Mouse (Mus musculus) stomach, embryonic 14.5 days (tissue): ENCODE measurements around the gene Dok7. TPM values are rescaled to one million over a fixed set of nuclear protein-coding genes. Genes with fewer than 3 reads are reported as not detected.

Experiments used
- ATAC-seq: fragments of 200-750 bp; cut with Nextera tagmentation; 2 replicates; pipeline ENCODE4 v1.8.0; 2017; ENCODE audit warnings: low read depth, moderate TSS enrichment; ENCODE audit not compliant: insufficient number of reproducible peaks, insufficient read depth, low FRiP score
- H3K27ac ChIP-seq: fragments of 300-500 bp; sonication (generic); 2 replicates; pipeline ENCODE4 v1.5.1; 2014; ENCODE audit warnings: mild to moderate bottlenecking, low read length, moderate library complexity, mixed read lengths
- H3K27me3 ChIP-seq: fragments of 300-500 bp; sonication (generic); 2 replicates; pipeline ENCODE4 v1.6.1; 2014; ENCODE audit warnings: low read length, control low read depth, mixed read lengths; ENCODE audit not compliant: control insufficient read depth, insufficient read depth
- H3K36me3 ChIP-seq: fragments of 300-500 bp; sonication (generic); 2 replicates; pipeline ENCODE4 v1.6.1; 2014; ENCODE audit warnings: mild to moderate bottlenecking, control low read depth, low read length, moderate library complexity, mixed read lengths; ENCODE audit not compliant: control insufficient read depth, insufficient read depth
- H3K4me1 ChIP-seq: fragments of 300-500 bp; sonication (generic); 2 replicates; pipeline ENCODE4 v1.6.1; 2014; ENCODE audit warnings: low read length, control low read depth, mixed read lengths; ENCODE audit not compliant: control insufficient read depth, insufficient read depth
- H3K4me2 ChIP-seq: fragments of 300-500 bp; sonication (generic); replicated peaks from 2 replicates; pipeline ENCODE4 v1.6.1; 2014; ENCODE audit warnings: low read depth, low read length, control low read depth
- H3K4me3 ChIP-seq: fragments of 300-500 bp; sonication (generic); 2 replicates; pipeline ENCODE4 v1.5.1; 2014; ENCODE audit warnings: low read depth, low read length, control low read depth
- H3K9ac ChIP-seq: fragments of 300-500 bp; sonication (generic); replicated peaks from 2 replicates; pipeline ENCODE4 v1.6.1; 2014; ENCODE audit warnings: low read depth, mild to moderate bottlenecking, control low read depth, low read length, moderate library complexity, mixed read lengths
- H3K9me3 ChIP-seq: fragments of 300-500 bp; sonication (generic); 2 replicates; pipeline ENCODE4 v1.6.1; 2016; ENCODE audit warnings: low read depth, low read length, control low read depth; ENCODE audit not compliant: control insufficient read depth
- WGBS: fragments of 180-500 bp; shearing (Covaris S2); extraction: QIAGEN DNeasy Blood & Tissue Kit; methylation state at CpG from one replicate; pipeline ENCODE4 v1.1.7; 2014; 5-methylcytosine and 5-hydroxymethylcytosine counted together
- polyA plus RNA-seq: library from polyadenylated mRNA; unstranded; fragments of >200 nt; fragmentation: Nextera tagmentation; extraction: Ambion mirVana; gene quantifications from 2 replicates; pipeline ENCODE4 v1.2.1, GENCODE M21; 2014

Dok7 gene
- polyA plus RNA-seq, 1 experiment from 2014 or later: 0.71 TPM

DNA sequence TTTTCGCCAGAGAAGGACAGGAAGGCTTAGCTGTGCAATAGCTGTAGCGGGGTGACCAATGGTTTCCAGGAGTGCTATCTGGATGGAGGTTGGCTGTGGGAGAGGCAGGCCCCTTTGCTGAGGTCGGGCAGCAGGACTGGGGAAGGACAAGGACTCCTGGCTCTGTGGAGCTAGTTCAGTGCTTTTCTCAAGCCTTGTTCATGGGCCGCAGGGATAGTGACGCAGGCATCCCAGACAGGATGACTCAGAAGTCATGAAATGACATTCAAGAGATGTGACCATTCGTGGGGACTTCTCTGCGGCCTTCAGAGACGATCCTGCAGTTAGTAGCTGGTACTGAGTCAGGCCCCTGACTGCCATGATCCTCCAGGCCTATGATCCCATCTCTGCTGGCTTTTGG is 13.7 kb downstream of the Dok7 start:
- H3K27me3 ChIP-seq: no peaks in the 10 kb centered on the region
- H3K4me2 ChIP-seq: no peak overlapping the region
- WGBS: 82% methylated on average over 8 of the region's 8 CpGs
- no peak for ATAC-seq
- no peaks in the 10 kb centered on the region for H3K36me3 ChIP-seq
- H3K4me3 ChIP-seq: no peak overlapping the region
- no peak overlapping the region for H3K9ac ChIP-seq
- no peaks in the 10 kb centered on the region for H3K4me1 ChIP-seq
- H3K9me3 ChIP-seq: no peaks in the 10 kb centered on the region
- H3K27ac ChIP-seq: no peak overlapping the region

DNA sequence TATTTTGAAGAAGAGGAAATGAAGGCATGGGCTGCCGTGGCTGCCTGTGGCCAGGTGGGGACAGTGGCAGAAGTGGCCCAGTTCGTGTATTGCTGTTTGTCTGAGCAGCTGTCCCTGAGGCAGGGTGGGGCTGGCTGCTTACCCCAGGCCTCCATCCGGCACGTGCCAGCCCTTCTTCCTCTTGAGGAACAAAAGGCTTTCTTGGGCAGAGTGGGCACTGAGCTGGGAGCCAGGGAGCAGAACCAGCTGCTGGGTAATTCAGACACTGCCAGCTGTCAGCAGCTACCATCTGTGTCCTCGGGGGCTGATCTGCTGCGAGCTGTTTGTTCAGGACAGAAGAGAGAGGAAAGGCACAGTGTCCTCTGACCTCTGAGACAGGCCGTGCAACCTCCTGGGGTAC is 14.4 kb downstream of the Dok7 start:
- Histone ChIP-seq H3K9ac (no peak overlapping the region), H3K4me2 (no peak overlapping the region), H3K36me3 (no peaks in the 10 kb centered on the region), H3K27me3 (no peaks in the 10 kb centered on the region), H3K9me3 (no peaks in the 10 kb centered on the region), H3K27ac (no peak overlapping the region), H3K4me3 (no peak overlapping the region), H3K4me1 (no peaks in the 10 kb centered on the region)
- WGBS: 66% methylated on average over 7 of the region's 7 CpGs
- no peak for ATAC-seq

DNA sequence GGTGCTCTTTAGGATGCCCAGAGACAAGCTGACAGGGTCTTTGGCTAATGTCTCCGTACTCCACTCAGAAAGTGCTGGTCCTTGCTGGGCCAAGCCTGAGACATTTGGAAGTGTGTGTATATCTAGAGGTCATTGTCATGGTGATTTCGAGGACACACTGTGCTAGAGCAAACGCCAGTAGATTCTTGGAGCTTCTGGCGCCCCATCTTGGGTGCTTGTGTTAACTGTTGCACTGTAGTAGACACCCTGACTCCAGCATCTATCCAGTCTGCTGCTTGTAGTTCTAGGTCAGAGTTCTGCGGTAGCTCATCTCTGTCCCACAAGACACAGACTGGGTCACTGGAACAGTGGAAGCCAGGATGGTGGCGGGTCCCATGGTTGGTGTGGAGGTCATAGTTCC is 15.3 kb downstream of the Dok7 start:
- WGBS: 91% methylated on average over 6 of the region's 6 CpGs
- Histone ChIP-seq H3K36me3 (no peaks in the 10 kb centered on the region), H3K9ac (no peak overlapping the region), H3K27me3 (no peaks in the 10 kb centered on the region), H3K27ac (no peak overlapping the region), H3K4me3 (no peak overlapping the region), H3K4me2 (no peak overlapping the region), H3K4me1 (no peaks in the 10 kb centered on the region), H3K9me3 (no peaks in the 10 kb centered on the region)
- ATAC-seq: no peak

DNA sequence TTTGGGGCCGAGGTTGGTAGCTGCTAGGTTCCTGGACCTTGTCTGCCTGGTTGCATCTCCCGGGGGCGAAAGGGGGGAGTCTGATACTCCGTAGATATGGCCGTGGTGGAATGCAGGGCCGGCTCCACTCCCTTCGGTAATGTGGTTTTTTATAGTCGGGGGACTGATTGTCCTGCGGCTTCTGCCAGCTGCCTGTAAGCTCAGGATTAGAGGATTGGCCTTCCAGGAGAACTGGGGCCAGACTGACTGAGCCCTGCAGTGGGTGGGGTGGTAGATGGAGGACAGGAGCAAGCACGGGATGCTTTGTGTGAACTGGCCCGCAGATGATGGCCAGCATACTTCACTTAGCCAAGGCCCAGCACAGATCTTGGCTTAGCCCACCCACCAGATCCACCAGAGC is 16.7 kb downstream of the Dok7 start:
- H3K9ac ChIP-seq: no peak overlapping the region
- H3K4me3 ChIP-seq: no peak overlapping the region
- ATAC-seq: no peak
- no peak overlapping the region for H3K4me2 ChIP-seq
- no peaks in the 10 kb centered on the region for H3K27me3 ChIP-seq
- 88% methylated on average over 11 of the region's 11 CpGs for WGBS
- no peaks in the 10 kb centered on the region for H3K36me3 ChIP-seq
- no peak overlapping the region for H3K27ac ChIP-seq
- H3K4me1 ChIP-seq: no peaks in the 10 kb centered on the region
- H3K9me3 ChIP-seq: no peaks in the 10 kb centered on the region

DNA sequence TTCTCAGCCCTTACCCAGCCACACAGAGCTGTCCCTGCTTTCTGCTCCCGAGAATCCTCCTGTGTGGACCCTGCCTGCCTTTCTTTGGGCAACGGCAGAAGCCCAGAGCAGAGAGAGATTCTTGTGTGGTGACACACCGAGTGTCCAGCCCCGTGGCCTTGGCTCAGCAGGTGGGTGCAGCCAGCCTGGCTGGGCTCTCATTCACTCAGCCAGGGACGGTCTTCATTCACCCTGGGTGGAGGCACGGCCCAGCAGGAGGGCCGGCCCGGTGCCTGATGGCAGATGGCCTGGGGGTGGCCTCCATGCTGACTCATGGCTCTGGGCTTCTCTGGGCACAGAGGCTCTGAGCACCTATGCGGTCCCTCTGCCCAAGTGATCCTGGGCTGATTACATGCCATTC is 17.4 kb downstream of the Dok7 start:
- no peak for ATAC-seq
- H3K4me3 ChIP-seq: no peak overlapping the region
- H3K4me2 ChIP-seq: no peak overlapping the region
- 78% methylated on average over 9 of the region's 9 CpGs for whole genome bisulfite sequencing
- H3K9ac ChIP-seq: no peak overlapping the region
- no peaks in the 10 kb centered on the region for H3K36me3 ChIP-seq
- no peaks in the 10 kb centered on the region for H3K27me3 ChIP-seq
- no peak overlapping the region for H3K27ac ChIP-seq
- no peaks in the 10 kb centered on the region for H3K4me1 ChIP-seq
- no peaks in the 10 kb centered on the region for H3K9me3 ChIP-seq

DNA sequence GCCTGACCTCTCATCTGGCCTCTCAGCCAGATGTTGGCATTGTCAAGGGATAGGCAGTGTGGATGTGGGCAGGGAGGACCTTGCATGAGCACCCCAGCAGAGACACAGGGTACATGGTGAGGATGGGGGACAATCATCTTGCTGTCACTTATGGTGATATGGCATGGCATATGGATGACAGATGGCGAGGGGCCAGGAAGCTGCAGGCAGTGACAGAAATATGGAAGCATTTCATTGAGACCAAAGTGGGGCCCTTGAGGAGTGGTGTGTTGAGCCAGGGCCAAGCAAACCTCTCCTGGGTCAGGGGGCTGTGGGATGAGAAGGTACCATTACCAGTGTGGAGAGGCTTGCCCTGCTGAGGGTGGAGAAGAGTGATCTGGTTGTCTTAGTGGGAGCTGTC is 19.8 kb downstream of the Dok7 start:
- no peak overlapping the region for H3K4me3 ChIP-seq
- H3K27ac ChIP-seq: no peak overlapping the region
- ATAC-seq: no peak
- H3K4me1 ChIP-seq: no peaks in the 10 kb centered on the region
- H3K27me3 ChIP-seq: no peaks in the 10 kb centered on the region
- H3K36me3 ChIP-seq: no peaks in the 10 kb centered on the region
- 91% methylated on average over 1 of the region's 1 CpGs for WGBS
- no peak overlapping the region for H3K9ac ChIP-seq
- no peaks in the 10 kb centered on the region for H3K9me3 ChIP-seq
- no peak overlapping the region for H3K4me2 ChIP-seq

DNA sequence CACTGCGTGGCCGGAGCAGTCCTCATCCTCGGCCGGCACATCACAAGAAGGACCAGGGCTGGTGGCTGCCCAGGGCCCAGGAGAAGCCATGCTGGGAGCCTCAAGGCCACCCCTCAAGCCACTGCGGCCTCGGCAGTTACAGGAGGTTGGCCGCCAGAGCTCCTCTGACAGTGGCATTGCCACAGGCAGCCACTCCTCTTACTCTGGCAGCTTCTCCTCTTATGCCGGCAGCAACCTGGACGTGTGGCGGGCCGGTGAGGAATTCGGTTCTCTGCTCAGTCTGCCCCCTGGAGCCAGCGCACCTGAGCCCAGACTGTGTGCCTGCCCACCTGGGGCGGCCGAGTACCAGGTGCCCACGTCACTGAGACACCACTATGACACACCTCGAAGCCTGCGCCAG is 22.5 kb downstream of the Dok7 start:
- no peaks in the 10 kb centered on the region for H3K36me3 ChIP-seq
- no peak overlapping the region for H3K9ac ChIP-seq
- H3K27me3 ChIP-seq: no peaks in the 10 kb centered on the region
- ATAC-seq: no peak
- no peak overlapping the region for H3K4me3 ChIP-seq
- 46% methylated on average over 18 of the region's 18 CpGs for WGBS
- H3K9me3 ChIP-seq: no peaks in the 10 kb centered on the region
- H3K4me1 ChIP-seq: no peaks in the 10 kb centered on the region
- no peak overlapping the region for H3K27ac ChIP-seq
- no peak overlapping the region for H3K4me2 ChIP-seq

DNA sequence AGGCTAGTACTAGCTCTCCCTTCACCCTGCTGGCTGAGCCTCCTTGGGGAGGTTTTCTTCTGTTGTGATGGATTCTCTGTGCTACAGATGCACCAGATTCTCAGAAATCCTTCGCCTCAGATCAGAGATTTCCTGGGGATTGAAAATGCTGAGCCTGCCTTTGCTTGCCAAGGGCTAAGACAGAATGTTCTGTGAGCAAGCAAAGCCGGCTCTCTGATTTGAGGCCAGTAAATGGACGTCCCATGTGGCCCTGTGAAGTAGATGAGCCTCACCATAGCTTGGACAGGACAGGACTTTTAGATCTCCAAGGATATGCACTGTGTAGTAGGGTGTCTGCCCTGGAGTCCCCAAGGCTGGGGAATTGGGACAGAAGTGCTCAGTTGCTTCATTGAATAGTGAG is 28.3 kb downstream of the Dok7 start:
- WGBS: 72% methylated on average over 3 of the region's 3 CpGs
- no peak overlapping the region for H3K9ac ChIP-seq

DNA sequence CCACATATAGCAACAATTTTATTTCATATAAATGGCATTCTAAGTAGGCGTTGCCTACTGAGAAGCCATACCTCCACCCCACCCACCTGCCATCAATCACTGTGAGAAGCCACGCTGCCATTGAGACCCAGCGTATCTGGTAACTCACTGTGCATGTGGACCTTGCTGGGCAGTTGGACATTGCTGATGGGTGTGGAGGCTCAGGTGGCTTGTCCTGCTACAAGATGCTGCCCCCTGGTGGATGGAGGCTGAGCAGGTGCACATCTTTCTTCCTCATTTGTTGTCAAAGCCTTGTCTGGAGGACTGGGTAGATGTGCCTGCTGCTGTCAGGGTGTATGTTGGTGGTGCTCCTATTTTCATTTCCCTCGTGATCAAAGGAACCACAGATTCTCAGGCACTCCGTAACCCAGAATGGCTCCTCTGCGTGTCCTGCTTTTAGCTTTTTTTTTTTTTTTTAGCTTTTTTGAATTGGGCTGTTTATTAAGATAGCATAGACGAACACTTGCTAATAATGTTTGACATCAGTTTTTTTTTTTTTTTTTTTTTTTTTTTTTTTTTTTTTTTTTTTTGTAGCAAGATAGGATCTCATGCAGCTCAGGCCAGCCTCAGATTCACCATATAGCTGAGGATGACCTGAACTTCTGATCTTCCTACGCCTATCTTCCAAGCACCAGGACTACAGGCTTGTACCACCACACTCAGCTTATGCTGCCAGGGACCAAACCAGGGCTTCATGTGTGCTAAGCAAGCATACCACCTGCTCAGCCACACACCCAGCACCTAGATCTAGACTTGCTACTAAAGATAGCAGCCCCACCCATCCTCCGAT is 32.4 kb downstream of the Dok7 start:
- Histone ChIP-seq H3K4me1 (no peaks in the 10 kb centered on the region), H3K36me3 (peaks cover 15% of the 10 kb centered on the region), H3K27me3 (no peaks in the 10 kb centered on the region), H3K9ac (no peak overlapping the region), H3K4me3 (no peak overlapping the region), H3K4me2 (no peak overlapping the region), H3K27ac (no peak overlapping the region), H3K9me3 (no peaks in the 10 kb centered on the region)
- no peak for ATAC-seq
- WGBS: 62% methylated on average over 9 of the region's 9 CpGs

More for the DNA sequence above, 28.3 kb downstream of the Dok7 start:
- Histone ChIP-seq H3K36me3 (0 out of 2 replicates have a peak, but pooled peaks cover 3% of the 10 kb centered on the region), H3K27me3 (no peaks in the 10 kb centered on the region), H3K9me3 (no peaks in the 10 kb centered on the region), H3K4me2 (no peak overlapping the region), H3K4me3 (no peak overlapping the region), H3K4me1 (no peaks in the 10 kb centered on the region), H3K27ac (no peak overlapping the region)
- ATAC-seq: no peak
